Mouse (Mus musculus) hematopoietic stem cell, adult 5-6 weeks (primary cell): ENCODE results near the gene Ropn1l. TPM values are rescaled to one million over a fixed set of nuclear protein-coding genes. Genes with fewer than 3 reads are reported as not detected.

Experiments used
- ATAC-seq, 2 experiments: fragments of 125-278 bp in 1 of 2; replicated peaks in 1 of 2; 2 replicates each; pipeline ENCODE4 v1.8.0; 2016 to 2017; ENCODE audit warnings: inconsistent platforms in 2 of 2, mild to moderate bottlenecking in 2 of 2, moderate number of reproducible peaks in 2 of 2, low read depth in 1 of 2, moderate TSS enrichment in 1 of 2; ENCODE audit not compliant: low FRiP score in 2 of 2, poor library complexity in 2 of 2, severe bottlenecking in 2 of 2, insufficient read depth in 1 of 2, low TSS enrichment in 1 of 2
- total RNA-seq: library from RNA; stranded (forward); fragments of 172-1452, 232-1000 nt; gene quantifications from 2 replicates; pipeline ENCODE4 v1.2.3, GENCODE M21; 2017

The Ropn1l gene
- total RNA-seq, 1 experiment from 2014 or later: not detected

DNA sequence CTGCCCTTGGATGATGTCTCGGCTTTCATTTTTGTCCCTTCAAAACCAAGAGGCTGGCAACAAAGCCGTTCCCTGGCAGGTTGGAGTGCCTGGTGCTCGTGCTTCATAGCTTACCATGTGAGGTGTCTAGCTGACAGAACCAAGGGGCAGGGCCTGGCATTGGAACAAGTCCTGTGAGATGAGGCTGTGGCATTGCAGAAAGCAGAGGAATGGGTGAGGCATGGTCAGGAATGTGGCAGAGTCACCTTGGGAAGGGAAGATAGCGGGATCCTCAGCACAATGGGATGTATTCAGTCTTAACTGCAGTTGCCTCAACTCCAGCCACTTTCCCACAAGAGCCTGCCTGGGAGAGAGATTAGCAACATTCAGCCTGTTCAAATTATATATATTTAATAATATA, 61.4 kb downstream of the Ropn1l start:
- ATAC-seq: no peak

Other genes with a start within 250 kb of the Ropn1l start
- gene Dap, start 229.4 kb downstream of the Ropn1l start, total RNA-seq: 44.0 and 103 TPM in 2 replicates
- gene Ankrd33b, start 86.0 kb downstream of the Ropn1l start, total RNA-seq: 7.3 and 7.4 TPM in 2 replicates
- 59.5 and 62.7 TPM in 2 replicates for gene March6, start 77.3 kb upstream of the Ropn1l start, total RNA-seq
- gene Cmbl, start 111.7 kb upstream of the Ropn1l start, total RNA-seq: 1.1 TPM in 1 of 2 replicates, not detected in the other
- 458 and 486 TPM in 2 replicates for gene Cct5, start 148.1 kb upstream of the Ropn1l start, total RNA-seq
- gene Fam173b, start 148.1 kb upstream of the Ropn1l start, total RNA-seq: 2.8 and 5.9 TPM in 2 replicates